Mouse (Mus musculus) brain, adult 2 months (tissue): ENCODE measurements around the gene Junb.

ENCODE experiments used
- DNase-seq: peaks from one replicate; pipeline ENCODE4 v3.0.0; 2011; ENCODE audit warnings: low read depth, low spot score

Junb gene

DNA sequence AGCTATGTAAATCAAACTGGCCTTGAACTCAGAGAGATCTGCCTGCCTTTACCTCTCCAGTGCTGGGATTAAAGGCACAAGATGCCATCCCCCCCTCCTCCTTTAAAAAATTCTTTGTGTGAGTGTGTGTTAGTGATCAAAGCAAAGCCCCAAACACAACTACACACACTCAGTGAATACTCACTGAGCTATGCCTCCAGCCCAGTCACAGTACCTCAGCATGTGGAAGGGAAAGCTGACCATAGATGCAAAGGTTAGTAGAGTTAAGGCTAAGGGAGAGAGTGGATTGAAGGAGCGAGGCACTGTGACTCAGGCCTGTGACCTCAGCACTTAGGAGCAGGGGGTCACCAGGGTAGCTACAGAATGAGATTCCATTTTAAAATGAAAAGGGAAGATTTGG lies 5.4 kb downstream of the Junb start:
- no peak for DNase-seq

DNA sequence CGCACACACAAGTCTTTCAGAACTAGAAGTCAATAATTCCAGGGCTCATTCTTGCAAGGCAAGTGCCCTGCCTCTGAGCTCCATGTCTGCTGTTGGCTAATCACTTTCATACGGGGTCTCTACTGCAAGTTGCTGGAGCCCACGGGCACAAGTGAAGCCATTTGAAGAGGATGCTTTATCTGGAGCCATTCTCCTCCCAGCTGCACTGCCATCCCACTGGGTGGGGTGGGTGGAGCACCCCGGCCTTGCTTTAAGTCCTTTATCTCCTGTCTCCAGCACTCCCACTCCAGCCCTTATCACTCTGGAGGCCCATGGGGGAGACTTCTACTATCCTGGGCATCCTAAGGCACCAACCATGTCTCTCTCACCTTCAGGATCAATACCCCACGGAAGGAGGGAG lies 7.6 kb downstream of the Junb start:
- DNase-seq = no peak

DNA sequence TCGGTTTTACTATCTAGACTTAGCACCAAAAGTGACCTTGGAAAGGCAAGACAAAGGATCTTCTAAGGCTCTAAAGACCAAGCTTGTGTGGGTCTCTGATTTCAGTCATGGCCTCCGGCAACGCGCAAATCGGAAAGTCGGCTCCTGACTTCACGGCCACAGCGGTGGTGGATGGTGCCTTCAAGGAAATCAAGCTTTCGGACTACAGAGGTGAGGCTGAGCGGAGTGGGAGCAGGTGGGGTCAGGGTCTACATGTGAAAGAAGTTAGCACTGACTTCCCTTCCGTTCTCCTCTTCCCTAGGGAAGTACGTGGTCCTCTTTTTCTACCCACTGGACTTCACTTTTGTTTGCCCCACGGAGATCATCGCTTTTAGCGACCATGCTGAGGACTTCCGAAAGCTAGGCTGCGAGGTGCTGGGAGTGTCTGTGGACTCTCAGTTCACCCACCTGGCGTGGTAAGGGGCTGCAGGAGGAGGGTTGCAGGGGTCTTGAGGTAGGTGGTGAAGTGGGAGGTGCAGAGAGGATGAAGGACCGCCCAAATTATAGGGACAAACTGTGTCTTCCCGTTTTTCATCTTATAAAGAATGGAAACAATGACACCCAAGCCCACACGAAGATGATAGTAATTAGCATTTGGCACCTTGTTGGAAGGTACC lies 8.3 kb downstream of the Junb start:
- DNase-seq = no peak

DNA sequence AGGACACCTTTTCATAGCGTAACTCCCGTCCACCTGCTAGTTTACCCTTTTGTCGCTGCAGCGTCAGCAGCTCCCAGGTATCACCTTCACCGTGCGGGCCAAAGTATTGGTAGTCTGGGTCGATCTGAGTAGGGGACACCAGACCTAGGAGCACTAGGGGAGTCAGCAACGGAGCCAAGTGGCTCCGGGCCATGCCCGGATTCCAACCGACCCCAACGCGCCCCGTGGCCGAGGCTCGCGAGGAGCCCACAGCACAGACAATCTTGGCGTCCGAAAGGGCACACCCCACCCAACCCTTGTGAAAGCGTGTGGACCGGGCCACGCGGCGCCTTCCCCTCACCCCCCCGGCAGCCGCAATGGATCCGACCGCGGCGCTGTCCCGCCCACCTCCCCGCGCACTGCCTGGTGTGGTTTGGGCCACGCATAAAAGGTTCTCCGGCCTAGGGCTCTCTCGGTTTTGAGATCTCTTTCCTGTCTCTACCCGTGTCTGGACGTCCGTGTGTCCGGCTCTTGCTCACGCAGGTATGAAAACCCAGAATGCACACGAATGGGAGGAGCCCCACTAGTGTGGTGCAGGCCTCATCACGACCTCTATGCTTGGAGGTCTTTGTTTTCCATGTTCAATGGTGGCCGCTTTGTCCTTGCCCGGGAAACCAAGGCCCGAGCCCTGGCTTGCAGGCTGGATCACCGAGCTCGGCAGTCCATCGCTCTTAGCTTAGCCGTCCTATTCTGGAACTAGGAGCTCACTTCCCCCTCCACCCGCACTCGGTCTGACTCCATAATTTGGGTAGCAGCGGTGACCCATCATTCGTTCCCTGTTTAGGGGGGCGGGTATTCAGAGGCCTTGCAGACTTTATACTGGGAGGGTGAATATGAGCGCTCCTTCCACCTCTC lies 9.0 kb downstream of the Junb start, which contains the start of the genes Gm49661, Prdx2 and Rnaseh2a:
Gene Gm49661 (minus strand): TSS at position 193 of the 894 bp plus-strand sequence.
Gene Prdx2 (plus strand): TSS at position 347 of the 894 bp plus-strand sequence.
Gene Rnaseh2a (minus strand): TSS at position 527 of the 894 bp plus-strand sequence.
- DNase-seq = peak; percentile 92

DNA sequence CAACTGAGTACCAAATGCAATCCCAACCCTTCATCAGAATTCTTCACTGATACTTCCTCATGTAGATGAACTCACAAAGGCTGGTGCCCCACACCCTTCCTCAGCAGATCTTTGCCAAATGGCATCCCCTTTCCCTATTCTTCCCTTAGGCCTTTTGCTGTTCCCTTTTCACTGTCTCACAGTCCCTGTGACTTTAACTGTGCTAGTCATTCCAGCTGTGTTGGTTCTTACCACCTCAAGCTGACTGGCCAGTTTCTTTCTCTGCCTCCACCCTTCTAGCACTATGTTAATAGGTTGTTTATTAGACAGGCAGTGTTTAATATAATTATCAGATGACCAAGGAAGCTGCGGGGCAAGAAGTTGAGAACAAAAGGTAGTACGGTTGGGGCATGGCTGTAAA lies 9.9 kb downstream of the Junb start:
- no peak for DNase-seq

DNA sequence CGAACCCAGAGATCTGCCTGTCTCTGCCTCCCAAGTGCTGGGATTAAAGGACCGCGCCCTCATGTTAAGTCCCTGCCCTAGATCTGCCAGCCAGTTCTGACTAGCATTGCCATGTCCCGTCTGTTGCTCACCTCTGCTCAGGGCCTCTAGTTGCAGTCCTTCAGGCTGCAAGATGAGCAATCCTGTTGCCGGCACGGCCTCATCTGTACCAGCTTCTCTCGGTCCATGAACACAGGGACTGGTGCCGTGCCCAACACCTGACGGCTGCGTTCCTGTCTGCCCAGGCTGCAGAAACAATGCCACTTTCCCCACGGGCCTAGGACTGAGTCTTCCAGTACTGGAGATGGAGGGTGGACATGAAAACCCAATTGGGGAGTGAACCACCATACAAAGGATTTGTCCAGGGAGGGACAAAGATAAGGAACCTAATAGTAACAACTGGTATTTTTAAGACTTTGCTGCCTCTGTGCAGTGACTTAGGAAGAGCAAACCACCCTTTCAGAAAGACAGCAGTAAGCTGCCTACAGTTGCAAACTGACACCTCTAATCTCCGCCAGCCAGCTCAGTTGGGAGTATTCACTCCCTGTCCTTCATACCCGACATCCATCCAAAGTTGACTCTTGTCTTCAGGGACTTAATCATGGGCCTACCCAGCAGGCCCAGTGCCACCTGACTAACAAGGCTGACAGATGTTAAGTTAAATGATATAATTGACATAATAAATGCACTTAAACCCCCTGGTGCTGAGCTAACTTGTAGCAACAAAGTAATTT lies 10.8 kb downstream of the Junb start:
- DNase-seq = no peak

DNA sequence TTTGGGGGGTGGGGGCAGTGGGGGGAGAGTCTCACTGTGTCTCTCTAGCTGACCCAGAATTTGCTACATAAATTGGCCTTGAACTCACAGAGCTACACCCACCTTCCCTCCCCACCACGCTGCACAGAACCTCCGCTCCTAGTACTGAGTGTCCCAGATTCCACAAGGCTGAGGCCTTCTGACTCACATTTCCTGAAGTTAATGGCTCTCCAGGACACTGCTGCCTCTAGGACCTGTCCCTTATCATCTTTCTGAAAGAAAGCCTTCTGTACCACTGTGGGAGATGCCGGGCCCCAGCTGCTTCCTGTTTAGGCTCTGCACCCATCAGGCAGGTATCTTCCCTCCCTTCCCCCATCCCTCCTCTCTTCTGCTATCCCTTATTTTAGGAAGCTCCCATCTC lies 11.9 kb downstream of the Junb start:
- no peak for DNase-seq

DNA sequence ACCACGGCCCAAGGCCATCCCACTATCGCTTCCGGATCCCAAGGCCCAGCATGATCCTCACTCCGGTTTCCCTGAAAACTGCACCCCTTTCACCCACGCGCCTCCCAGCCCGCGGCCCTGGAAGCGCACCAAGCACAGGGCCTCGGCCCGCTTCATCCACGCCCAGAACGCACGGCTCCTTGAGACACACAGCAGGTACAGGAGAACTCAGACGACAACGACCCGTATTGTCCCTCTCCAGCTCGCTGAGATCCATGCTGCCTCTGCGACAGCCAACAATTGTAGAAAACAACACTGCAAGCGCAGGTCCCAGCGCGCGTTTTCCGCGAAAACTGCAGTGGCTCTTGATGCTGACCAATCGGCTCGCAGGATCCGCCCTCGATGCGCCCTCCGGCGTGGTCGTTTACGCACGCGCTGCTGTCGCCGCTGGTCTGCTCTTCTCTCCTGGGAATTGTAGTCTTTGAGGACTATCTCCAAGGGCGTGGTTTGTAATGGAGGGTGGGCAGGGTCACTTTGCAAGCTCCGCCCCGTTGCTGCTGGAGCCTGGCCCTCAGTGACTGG lies 12.7 kb downstream of the Junb start:
- DNase-seq = peak; percentile 99

DNA sequence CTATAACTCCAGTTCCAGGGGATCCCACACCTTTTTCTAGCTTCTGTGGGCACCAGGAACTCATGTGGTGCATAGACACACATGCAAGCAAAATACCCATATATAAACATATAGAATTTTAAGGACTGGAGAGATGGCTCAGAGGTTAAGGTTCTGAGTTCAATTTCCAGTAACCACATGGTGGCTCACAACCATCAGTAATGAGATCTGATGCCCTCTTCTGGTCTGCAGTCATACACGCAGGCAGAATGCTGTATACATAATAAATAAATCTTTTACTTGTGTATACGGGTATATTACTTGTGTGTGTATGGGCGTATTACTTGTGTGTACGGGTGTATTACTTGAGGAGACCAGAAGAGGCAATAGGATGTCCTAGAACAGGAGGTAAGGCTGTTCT lies 14.6 kb downstream of the Junb start:
- no peak for DNase-seq

DNA sequence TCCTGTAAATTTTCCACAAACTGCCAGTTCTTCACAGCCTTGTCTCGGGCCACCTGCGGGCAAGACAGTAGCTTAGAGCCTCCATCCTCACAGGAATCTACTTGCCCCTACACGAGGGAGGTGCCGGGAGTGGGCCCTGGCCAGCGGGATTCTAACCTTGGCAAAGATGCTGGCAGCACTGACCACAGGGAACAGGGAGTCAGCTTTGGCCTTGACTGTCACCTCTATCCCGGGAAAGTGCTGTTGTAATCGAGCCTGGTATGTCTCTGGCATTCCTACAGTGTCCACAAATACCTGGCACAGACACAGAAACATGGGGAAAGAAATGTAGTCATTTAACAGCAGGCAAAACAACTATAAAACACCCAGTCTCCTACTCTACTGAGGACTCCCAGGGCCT lies 18.7 kb downstream of the Junb start:
- DNase-seq = no peak

DNA sequence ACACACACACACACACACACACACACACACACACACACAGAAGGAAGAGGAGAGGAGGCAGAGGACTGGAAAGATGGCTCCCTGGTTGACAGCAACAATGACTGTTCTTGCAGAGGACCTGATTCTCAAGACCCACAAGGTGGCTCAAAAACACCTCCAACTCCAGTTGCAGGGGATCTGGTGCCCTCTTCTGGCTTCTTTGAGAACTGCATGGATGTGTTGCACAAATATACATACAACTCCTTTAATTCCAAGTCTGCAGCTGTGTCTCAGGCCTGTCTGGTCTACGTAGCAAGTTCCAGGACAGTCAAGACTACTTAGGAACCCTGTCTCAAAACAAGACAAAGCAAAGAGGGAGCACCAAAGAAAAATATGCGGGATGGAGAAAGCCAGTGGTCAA lies 21.8 kb downstream of the Junb start:
- DNase-seq = peak; percentile 90

DNA sequence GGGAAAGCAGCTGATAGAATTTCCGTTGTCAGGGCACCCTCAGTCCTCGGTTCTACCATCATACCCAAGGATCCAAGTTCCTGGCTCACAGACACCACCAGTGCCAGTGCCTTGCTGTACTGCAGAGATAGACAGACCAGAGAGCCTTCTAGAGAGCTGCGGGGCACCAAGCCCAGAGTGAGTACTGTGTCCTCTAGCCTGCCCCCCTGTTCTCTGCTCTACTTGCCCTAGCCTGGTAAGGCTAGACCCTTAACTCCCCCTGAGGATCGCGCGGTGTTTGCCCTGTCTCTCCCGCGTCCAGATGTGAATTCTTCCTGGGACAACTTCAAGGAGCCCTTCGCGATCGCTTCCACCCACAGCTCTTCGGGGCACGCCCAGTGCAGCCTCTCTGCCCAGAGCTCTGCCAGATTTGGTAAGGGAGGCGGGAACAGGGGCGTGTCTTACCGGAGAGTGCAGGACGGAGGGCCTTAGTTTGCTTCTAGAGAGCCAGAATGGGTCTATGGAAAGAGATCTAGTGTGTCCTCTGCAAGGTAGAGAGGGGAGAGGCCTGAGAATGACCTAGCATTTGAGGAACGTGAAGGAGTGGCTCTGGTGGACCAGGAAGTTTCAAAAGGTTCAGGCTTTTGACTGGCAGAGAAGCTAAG lies 25.8 kb downstream of the Junb start:
- no peak for DNase-seq

DNA sequence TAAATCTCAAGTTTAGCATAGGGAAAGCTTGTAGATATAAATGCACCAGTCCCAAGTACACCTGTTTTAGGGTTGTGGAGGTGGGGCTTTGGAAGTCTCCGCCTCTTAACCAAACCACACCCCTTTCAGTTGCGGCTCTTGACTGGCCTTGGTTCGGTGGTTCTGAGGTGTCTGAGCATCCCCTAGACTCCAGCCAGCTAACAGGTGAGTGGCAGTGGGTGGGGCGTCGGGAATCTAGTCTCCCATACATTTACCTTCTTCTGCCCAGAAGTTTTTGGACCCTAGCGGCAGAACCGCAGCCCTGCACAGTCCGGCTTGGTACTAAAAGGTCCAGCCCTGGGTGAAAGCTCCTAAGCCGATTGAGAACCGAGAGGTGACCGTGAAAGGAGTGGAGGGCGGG lies 28.8 kb downstream of the Junb start:
- no peak for DNase-seq

DNA sequence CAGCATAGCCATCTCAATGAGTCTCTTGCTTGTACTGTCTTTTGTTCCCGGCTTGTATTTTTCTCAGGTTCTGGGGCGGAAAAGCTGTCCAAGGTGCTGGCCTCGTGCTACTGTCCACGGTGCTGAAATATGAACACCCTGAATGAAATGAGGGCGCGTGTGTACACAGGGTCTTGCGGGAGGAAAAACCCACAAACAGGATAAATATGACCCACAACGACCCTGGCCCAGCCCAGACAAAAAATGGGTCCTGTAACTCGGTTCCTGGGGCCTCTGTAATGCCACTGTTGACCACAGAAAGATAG lies 31.3 kb downstream of the Junb start:
- DNase-seq = no peak

DNA sequence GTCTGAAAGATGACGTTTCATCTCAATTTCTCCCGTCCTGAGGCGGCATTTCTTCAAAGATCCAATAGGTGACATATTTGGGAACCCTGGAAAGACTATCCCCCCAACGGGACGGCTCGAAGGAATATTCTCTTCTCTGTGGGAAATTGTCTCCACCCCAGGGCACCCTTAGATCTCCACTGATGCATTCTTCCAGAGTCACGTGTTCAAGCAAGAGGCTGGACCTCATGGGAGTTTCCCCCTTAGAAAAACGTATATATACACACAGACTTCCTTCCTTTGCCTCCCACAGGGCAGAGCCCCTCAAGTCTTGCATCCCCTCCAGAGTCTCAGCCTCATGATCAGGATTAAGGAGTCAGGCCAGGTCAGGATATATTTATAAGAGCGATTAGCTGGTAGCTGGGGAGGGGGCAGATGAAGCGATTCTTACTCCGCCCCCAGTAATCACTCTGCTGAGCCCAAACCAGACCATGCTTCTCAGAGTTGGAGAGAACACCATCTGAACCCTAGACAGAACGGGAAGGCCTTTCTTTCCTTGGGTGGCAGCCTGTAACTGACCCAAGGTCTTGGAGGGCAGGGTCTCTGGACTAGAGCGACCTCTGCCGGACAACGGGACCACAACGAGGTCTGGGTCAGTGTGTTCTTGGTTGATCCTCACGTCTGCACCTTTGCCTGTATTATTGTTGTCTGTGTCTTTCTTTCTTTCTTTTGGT lies 31.8 kb downstream of the Junb start, which contains the start of gene Rtbdn:
Gene Rtbdn (plus strand): TSS at position 464 of the 713 bp plus-strand sequence.
- peak; percentile 77 for DNase-seq

DNA sequence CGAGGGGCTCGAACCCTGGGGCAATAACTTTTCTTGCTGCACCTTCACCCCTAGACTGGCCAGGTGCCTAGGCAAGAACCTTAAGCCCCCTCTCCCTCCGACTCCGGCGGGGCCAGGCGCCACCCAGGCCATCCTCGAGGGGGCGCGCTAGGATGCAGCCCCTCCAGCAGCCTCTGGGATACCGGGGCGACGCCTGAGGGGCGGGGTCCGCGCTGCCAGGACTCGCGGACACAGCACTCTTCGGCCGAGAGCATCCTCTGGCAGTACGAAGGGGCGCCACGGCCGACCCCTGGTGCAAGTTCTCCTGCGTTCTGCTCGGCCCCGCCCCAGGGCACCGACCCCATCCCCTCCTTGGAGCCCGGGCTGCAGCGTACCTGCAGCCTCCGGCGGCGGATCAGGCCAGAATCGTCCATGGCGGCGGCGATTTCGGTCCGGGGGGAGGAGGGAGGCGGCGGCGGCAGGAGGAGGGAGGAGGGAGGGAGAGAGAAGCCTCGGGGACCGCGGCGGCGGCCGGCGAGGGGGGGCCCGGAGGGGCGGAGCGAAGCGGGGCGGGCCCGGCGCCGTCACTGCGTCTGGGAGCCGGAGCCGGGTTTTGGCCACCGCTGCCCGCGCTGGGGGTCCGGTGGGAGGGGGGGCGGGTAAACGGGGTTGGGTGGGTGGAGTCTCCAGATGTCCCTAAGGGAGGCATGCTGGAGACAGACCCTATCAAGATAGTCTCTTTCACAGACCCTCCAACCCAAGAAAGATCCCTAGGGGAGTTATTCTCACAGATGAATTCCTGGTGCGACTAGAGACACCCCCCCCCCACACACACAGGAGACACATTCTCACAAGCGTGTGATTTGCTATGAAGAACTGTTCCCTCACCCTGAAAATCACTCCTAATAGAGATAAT lies 32.6 kb downstream of the Junb start:
- peak; percentile 65 for DNase-seq

DNA sequence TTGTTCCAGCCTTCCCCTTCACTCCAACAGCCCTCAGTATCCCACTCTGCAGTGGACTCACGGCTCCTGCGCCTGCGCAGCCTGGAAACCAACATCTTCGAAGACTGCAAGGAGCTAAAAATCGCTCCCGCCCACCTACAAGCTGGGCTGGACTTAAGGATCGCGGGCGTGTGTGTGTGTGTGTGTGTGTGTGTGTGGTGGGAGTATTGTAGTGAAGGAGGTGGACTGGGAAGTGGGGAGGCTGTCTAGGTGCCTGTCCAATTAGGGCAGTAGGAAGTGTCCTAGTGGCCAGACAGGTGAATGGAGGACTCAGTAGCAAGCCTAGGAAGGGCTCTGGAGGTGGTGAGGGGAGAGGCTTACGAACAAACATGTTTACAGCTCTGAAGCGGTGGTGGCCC lies 33.3 kb downstream of the Junb start:
- peak; percentile 94 for DNase-seq

DNA sequence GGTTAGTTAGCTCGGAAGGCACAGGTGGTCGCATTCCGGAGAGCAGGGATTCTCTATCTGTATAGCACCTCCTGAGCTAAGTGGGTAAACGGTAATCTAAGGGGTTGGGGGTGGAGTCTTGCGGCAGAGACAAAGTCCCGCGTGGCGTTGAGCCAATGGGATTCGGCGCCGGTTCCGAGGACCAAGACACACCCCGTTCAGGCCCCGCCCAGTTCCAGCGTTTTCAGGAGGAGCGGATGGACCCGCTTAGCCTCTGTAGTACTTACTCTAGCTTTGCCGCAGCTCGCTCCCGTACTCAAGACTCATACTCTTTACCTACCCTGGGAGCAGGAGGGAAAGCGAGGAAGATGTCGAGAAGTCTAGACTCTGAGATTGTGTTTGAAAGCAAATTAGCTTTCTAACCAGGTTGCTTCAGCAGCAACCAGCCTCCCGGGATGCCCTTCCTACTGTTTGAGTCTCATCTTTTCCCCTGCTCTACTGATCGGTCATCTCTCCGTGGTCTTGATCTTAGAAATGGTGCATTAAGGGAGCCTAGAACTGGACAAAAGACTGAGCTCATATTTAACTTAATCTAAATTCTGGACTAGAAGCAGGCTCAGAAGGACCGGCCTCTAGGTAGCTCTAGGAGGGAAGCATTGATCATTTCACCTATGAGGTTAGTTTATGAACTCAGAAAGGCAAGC lies 33.9 kb downstream of the Junb start:
- peak; percentile 94 for DNase-seq

DNA sequence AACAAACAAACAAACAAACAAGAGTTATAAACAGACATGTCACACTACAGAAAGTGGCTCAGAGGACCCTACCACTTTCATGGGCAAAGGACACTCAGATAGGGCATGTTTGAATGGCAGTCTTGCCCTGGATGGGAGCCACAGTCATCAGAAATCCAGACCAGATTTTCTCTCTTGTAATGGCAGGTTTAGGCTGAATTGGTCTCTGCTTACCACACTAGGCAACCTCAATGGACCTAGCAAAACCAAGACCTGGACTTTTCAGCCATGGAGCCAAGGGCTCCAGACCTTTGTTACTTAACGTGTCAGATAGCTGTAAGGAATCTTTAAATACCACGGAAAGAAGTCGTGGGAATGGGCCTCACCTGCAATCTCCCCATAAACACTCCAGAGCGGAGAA lies 34.8 kb downstream of the Junb start:
- no peak for DNase-seq
